Mouse (Mus musculus) T-helper 17 cell (primary cell): ENCODE data around the gene Defb19.

ENCODE experiments used
- in situ Hi-C, 2 experiments: fragments of 300-600 bp; cut with MboI, MseI; formaldehyde crosslinking; loops; 1 replicate in 1 of 2; 2 replicates in 1 of 2; pipeline ENCODE4 v1.15.1; 2025; ENCODE audit warnings: high pct_unique_total_duplicates in 2 of 2

The Defb19 gene

DNA sequence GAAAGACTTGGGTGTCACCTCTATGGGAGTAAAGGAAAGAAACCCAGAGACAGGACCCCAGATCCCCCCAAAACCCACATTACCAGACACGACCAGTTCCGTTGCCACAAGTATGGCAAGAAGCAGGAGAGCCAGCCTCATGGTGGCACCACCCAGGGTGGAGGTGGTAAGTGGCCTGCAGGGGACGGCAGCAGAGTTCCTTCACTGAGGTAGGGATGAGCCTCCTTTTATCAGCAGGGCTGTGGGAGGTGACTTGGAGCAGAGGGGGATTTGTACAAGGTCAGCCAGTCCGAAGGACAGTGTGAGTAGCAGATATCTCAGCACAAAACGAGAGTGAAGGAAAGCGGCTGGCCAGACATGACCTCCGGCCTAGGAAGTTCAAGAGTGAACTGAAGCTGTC, at the start of gene Defb19:
TSS of gene Defb19 (minus strand) at position 206 of the 400 bp plus-strand sequence.
- in situ Hi-C loops, result no loop called here

DNA sequence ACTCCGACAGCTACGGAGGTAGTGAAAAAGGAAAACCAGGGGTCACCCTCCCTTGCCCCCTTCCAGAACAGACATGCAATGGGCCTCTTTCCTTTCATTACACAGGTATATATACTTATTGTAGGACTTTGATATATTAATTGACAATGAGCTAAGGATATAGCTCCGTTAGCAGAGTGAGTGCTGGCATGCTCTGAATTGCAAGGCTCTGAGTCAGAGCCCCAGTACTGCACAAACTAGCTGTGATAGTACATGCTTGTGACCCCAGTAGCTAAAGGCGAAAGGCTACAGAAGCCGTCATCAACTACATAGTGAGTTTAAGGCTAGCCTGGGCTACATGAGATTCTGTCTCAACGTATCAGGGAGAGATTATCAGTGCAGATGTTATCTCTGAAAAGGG, 49.8 kb upstream of the Defb19 start:
- in situ Hi-C loops, result loop anchor here in 1 of 2 experiments (10.0 kb wide), 1 partner anchor 1505 kb away; the partner anchor contains the start of gene Bpifa3

DNA sequence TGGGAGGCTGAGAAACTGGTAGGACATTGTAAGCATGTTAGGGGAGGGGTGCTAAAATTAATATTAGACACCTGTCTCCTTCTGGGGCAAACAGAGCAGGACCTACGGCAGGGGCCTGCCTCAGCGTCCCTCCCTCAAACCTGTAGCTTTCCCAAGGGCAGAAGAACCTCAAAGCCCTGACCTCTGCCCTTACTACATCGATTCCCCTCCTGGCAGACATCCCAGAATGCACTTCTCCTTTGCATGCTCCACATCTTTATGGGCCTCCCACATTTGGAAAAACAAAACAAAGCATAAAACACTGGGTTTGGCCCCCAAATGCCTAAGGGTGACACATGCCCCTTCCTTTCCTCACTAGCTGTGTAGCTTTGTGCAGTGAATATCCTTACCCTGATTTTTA, 49.1 kb upstream of the Defb19 start:
- in situ Hi-C loops, result loop anchor here in 1 of 2 experiments (10.0 kb wide), 1 partner anchor 1506 kb away; the partner anchor contains the start of gene Bpifa3

DNA sequence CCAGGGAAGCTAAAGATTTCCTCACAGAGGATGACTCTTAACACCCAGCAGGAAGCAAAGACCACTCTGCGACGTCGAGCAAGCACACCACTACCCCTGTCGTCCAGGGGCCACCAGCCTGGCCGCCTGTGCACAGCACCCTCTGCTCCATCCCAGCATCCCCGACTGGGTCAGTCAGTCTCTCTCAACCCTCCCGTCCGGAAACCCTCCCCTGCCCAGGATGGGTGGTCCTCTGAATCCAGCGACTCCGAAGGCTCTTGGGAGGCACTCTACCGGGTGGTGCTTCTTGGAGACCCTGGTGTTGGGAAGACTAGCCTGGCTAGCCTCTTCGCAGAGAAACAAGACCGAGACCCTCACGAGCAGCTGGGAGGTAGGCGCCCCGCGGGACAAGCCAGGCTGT, 48.0 kb upstream of the Defb19 start:
- in situ Hi-C loops, result loop anchor here in 1 of 2 experiments (10.0 kb wide), 1 partner anchor 1507 kb away; the partner anchor contains the start of gene Bpifa3

DNA sequence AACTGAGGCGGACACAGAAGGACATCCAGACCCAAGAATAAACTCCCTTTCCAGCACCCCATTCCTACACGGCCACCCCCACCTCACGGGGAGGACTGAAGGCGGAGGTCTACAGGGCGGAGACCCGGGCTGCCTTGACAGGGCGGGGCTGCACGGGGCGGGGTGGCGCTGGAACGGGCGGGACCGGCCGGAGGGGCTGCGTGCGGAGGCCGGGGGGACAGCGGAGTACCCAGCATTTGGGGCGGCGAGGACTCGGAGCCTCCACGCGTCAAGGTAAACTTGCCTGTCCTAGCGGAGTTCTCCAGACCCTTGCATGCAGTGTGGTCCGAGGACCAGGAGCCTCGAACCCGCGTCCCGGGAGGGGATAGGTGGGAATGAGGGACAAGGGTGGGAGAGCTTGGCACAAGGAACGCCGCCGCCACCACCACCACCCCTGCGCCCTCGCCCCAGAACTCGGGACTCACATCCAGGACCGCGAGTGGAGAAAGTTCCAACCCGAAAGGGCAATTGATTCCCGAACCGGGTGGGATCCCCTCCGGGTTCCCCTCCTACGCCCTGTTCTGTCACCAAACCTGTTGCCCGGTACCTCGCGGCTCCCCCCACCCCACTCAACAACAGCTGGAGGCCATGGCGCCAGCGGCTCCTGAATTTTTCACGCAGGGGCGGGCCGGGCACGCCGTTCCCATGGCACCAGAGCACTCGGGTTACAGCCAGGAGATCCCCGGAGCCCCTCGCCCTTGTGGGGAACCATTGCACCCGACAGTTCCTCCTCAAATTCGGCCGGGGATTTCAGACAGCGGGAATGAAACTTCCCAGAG, 46.9 kb upstream of the Defb19 start, which contains the start of gene Rem1:
TSS of gene Rem1 (plus strand) at position 178 of the 818 bp plus-strand sequence.
- in situ Hi-C loops, result loop anchor here in 1 of 2 experiments (10.0 kb wide), 1 partner anchor 1508 kb away; the partner anchor contains the start of gene Bpifa3

DNA sequence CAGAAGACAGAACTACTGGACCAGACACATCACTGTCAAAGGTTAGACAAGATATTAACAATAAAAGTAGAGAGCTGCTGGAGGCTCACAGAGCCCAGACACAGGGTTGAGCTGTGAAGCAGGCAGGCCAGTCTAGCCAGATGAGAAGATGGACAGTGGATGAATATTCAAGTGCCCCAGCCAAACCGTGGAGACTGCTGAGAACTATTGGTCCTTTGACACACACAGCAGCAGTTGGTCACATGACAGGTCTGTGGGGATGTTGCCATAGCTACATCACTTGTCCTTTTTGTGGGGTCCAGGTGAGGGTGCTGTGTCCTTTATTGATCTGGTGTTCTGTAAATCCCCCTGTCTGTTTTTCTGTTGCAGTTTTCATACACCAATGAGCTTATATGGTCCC, 45.1 kb upstream of the Defb19 start:
- in situ Hi-C loops, result loop anchor here in 1 of 2 experiments (10.0 kb wide), 1 partner anchor 1510 kb away; the partner anchor contains the start of gene Bpifa3

DNA sequence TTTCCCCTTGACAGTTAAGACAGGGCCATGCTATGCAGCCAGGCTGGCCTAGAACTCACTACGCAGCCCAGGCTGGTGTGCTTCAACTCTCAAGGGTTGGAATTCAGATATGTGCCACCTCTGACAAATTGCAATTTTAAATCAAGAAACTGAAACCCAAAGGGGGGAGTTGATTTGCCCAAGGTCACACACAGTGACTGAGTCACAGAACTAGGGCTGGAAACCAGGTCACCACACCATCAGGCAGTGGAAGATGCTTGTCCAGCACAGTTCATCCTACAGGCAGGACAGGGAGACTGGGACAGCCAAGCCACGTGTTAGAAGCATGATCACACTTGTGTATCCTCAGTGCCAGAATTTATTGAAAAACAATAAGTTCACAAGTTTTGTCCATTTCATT, 44.5 kb upstream of the Defb19 start:
- in situ Hi-C loops, result loop anchor here in 1 of 2 experiments (10.0 kb wide), 1 partner anchor 1510 kb away; the partner anchor contains the start of gene Bpifa3

DNA sequence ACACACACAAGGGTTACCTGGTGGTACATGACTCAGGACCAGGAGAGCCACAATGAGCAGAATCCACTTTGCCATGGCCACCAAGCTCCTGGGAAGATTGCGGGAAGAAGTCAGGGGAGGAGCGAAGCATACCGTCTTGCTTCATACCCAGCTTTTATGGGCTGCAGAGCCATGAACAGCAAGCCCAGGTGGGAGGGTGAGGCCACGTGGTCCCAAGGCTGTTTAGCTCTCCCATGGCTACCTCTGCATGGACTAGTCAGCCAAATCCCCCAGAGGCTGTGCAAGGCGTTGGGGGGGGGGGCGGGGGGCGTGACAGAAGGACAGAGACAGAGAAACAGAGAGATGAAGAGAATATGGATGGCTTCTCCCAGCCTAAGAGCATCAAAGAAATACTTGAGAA, 42.8 kb upstream of the Defb19 start, which contains the start of gene Defb25:
TSS of gene Defb25 (minus strand) at position 101 of the 400 bp plus-strand sequence.
- in situ Hi-C loops, result loop anchor here in 1 of 2 experiments (10.0 kb wide), 1 partner anchor 1512 kb away; the partner anchor contains the start of gene Bpifa3

DNA sequence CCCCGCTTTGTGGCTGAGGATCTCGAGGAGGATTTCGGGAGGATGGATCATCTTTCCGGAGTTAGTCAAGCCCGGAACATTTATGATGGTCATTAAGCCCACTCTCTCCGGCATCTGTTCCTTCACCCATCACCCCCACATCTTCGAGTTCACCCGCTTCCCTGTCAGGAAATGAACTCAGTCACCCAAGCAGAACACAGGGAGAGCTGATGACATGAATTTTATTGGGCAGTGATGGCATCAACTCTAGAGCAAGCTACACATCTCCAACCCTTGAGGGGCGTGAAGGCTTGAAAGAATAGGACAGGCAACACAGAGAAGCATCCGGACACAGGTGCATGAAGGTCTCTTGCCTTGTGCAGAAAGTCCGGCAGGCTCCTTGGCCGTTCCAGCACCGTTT, 42.0 kb upstream of the Defb19 start:
- in situ Hi-C loops, result loop anchor here in 1 of 2 experiments (10.0 kb wide), 1 partner anchor 1513 kb away; the partner anchor contains the start of gene Bpifa3

DNA sequence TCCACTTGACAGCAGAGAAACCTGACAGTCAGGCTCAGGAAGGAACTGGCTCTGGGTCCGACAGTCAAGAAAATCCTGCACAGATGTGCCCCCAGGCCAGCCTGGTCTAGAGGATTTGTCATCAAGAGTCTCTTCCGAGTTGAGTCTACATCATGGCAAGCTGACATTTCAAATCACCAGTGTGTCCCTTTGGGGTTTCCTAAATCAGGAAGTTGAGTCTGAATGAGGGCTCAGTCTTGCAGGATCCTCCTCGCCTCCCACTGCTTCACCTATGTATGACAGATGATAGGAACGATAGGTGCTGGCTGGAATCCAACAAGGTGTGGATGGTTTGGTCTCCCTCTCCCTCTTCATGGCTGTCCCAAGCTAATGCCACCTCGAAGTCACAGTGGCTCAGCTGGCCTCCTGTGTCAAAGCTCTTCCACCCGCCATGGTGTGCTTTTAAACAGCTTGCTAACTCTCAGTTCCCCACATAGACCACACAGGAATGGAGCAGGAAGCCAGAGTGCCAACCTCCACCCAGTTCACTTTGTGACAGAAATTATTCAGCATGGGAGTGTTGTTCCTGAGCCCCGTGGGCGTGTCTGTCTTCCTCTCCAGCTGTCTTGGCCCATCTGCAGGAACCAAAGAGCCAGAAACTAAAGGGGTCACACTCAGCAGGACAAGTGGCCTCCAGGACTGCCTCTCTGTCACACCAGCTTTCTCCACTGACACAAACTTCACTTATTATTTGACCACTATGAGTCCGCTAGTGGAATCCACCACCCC, 40.4 kb upstream of the Defb19 start:
- in situ Hi-C loops, result loop anchor here in 1 of 2 experiments (10.0 kb wide), 1 partner anchor 1514 kb away; the partner anchor contains the start of gene Bpifa3

DNA sequence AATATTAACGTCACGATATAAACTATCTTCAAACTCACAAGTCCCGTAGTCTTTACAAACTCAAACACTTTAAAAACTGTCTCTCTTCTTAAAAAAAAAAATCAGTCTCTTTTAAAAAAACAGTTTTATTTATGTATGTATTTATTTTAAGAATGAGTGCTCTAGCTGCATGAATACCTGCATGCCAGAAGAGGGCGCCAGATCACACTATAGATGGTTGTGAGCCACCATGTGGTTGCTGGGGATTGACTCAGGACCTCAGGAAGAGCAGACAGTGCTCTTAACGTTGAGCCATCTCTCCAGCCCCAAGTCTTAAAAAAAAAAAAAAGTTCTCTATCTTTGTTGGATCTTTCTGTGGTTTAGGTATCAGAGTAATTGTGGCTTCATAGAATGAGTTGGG, 37.3 kb upstream of the Defb19 start:
- in situ Hi-C loops, result loop anchor here in 1 of 2 experiments (5.0 kb wide), 1 partner anchor 40 kb away; no protein-coding TSS in a partner anchor

DNA sequence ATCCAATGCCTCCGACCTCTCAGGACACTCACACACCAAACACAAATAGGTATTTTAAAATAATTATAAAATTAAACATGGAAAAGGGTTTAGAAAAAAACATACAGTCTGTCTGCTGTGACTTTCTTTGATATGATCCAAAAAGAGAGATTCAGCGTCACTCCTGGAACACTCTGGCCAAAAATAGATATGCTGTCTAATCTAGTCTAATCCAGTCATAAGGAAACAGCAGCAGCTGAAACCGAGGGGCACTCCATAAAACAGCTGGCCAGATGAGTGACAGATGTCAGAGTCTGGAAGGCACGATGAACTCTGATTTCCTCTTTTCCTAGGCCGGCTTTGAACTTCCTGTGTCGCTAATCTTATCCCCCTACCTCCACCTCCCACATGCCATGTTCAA, 36.4 kb upstream of the Defb19 start:
- in situ Hi-C loops, result loop anchor here in 1 of 2 experiments (5.0 kb wide), 1 partner anchor 41 kb away; no protein-coding TSS in a partner anchor

DNA sequence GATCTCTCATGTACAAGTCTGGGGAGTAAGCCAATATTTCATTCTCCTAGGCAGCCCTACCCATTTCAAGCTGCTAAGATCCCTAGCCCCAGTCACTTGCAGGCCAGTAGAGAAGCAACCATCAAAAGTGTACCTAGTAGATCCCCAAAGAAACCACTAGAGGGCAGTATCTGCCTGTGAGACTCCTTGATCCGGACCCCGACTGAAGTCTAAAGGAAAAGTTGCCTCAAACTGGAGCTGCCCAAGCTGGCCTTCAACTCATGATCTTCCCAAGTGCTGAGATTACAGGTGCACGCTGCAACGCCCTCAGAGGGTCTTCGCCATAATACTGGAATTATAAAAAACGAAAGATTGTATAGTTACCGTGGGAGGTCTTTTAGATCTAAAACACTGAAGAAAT, 35.5 kb upstream of the Defb19 start:
- in situ Hi-C loops, result loop anchor here in 1 of 2 experiments (5.0 kb wide), 1 partner anchor 42 kb away; no protein-coding TSS in a partner anchor

DNA sequence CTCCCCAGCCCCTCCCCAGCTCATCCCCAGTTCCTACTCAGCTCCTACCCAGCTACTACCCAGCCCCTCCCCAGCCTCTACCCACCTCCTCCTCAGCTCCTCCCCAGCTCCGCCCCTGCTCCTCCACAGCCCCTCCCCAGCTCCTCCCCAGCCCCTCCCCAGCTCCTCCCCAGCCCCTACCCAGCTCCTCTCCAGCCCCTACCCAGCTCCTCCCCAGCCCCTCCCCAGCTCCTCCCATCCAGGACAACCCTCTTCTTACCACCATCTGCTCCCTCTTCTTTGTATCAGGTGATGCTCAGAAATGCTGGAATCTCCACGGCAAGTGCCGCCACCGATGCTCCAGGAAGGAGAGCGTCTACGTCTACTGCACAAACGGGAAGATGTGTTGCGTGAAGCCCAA, 32.1 kb upstream of the Defb19 start:
- in situ Hi-C loops, result no loop called here

DNA sequence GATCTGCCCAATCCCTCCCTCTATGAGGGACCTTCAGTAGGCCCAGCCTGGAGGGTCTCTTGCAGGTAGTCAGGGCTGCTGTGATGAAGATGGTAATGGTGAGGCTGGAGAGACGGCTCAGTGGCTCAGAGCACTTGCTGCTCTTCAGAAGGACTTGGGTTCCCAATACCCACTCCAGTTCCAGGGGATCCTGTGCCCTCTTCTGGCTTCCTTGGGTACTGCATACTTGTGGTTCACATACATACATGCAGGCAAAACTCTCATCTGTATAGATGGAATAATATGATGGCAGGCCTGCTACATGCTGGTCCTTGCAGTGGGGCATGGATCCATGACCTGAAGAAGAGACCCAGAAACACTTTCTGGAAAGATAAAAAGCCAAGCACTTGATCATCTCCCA, 28.6 kb upstream of the Defb19 start:
- in situ Hi-C loops, result loop anchor here in 1 of 2 experiments (5.0 kb wide), 1 partner anchor 59 kb away; the partner anchor contains the start of gene H13

DNA sequence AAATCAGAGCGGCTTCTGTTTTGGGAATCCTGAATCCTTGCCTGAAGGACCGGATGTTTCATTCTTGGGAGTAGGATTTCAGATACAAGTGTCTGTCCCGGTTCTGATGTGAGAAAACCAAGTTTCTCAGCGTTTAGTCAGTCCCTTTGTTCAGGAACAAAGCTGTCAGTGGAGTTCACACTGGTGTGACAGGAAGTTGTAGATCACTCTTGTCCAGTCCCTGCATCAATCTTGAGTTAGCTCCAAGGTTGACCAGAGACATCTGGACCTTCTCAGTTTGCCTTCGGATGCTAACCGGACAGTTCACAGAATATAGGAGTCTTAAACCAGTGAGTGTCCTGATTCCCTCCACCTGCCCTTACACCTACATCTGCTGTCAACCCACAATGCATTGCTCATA, 27.6 kb upstream of the Defb19 start:
- in situ Hi-C loops, result loop anchor here in 1 of 2 experiments (5.0 kb wide), 1 partner anchor 60 kb away; the partner anchor contains the start of gene H13

DNA sequence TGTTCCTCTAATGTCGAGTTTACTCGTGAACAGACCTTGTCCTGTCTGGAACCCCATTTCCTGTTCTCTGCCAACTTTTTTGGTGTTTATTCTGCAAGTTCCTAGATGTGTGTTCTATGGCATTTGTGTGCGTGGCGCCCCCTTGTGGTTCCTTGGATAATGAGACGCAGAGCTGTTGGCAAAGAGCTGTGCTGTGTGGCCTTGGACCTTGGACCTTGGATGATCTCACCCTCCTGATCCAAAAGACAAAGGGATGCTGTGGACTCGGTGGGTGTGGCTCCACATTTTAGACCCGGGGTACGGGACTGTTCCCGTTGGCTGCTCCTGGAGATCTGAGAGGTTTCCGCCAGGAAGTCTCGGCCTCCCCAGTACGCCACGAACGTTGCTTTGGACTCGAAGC, 23.9 kb upstream of the Defb19 start, which contains the start of gene Defb36:
TSS of gene Defb36 (plus strand) at position 271 of the 400 bp plus-strand sequence.
- in situ Hi-C loops, result no loop called here

DNA sequence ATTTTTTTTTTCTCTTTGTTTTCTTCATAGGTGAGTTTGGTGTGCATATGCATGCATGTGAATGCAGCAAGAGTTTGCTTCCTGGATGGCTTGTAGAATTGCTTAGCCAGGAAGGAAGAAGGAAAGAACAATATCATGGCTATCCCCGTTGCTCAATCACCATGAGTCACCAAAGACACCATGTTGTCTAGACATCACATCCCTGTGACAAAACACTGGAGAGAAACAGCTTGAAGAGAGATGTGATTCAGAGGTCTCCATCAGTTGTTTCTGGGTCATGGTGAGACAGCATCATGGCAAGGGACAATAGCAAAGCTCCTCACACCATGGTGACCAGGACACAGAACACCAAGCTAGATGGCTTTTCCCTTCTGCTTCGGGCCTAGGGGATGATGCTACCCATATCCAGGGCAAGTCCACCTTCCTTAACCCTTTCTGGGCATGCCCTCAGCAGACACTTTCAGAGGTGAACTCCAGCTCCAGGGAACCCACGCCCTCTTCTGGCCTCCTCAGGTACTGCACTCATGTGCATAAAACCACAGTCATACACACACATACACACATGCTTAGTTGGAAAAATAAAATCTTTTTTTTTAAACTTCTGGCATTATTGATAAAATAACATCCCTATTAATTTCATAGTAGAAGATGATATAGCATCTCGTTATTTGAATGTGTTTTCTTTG, 21.3 kb upstream of the Defb19 start:
- in situ Hi-C loops, result no loop called here

DNA sequence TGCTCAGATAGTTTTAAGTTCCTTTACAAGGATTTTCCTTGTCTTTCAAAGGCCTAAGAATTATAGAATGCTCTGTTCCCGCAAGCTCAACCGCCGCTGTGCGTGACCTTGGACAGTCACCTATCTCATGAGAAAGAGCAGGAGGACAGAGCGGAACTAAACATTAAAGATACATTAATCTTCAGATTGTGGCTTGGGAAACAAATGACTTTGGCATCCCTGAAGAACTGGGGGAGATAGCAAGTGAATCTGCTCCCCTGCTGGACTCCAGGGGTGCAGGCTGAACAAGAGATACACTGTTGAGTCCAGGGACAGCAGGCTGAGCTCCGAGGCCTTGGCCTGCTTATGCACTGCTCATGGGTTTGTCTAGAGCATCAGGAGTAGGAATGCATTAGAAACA, 20.0 kb upstream of the Defb19 start:
- in situ Hi-C loops, result no loop called here

DNA sequence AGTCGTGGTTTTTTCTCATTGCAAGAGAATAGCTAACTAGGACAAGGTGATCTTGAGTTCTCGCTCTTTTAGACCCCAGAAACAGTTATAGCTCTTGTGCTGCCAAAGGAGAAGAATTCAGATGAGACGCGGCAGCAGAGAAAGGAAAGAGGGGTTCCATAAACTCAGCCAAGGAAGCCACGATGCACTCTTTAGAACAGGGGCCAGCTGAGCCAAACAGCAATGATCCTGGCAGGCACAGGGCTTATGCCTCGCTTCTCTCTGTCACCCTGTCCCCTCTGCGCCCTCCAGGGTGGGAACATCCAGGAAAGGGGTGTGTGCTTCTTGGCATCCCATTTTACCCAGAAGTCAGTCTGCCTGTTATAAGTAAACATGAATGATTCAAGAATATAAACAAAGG, 19.2 kb upstream of the Defb19 start, which contains the start of gene Defb45:
TSS of gene Defb45 (minus strand) at position 101 of the 400 bp plus-strand sequence.
- in situ Hi-C loops, result no loop called here
